Mouse (Mus musculus): ENCODE results near the gene Cacna2d3.

Cacna2d3 gene

GRCm38 (mm10) chr14:29721488-29722385, at the start of gene Cacna2d3:
Gene Cacna2d3 (minus strand): TSS chr14:29721864.
- peak; percentile 93 for DNase-seq

DNA sequence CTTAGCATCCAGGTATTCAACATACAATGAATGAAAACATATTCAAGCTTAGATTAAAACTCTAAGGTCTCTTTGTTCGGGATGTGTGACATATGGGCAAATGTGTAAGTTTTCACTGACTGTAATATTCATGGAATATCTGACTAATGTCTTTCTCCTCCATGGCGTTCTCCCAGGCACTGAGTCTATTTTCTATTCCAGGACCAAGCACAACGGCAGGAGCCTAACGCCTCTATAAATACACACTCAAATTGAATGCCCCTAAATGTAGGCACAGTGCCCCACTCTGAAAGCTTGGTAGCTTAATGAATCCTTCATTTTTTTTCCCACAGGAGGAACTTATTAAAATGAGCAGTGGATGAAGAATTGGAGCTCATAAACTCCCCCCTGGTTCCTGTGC, 47.8 kb upstream of the Cacna2d3 start:
- DNase-seq: peak; percentile 61

GRCm38 (mm10) chr14:29752876-29753275, 31.2 kb upstream of the Cacna2d3 start:
- peak; percentile 39 for DNase-seq

- peak; percentile 77 for DNase-seq
These were observed 17.1 kb upstream of the Cacna2d3 start for GRCm38 (mm10) chr14:29738751-29739150.

DNA sequence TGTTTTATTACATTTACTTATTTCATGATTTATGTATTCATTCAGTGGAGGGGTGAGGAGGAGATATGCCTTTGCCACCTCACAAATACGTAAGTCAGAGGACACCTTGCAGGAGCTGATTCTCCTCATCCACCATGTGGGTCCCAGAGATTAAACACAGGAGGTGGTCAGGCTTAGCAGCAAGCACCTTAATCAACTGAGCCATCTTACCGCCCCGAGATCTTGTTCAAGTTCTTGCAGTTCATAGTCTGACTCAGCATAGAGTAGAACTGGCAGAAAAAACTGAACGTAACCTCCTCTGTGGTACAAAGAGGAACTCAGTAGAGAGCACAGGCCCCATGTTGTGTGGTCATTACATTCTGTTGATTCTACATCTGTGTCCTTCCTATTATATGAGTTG, 8.6 kb upstream of the Cacna2d3 start:
- peak; percentile 17 for DNase-seq

GRCm38 (mm10) chr14:29729009-29729408, 7.3 kb upstream of the Cacna2d3 start:
- DNase-seq: no peak

GRCm38 (mm10) chr14:29727596-29727995, 5.9 kb upstream of the Cacna2d3 start:
- peak; percentile 57 for DNase-seq

DNA sequence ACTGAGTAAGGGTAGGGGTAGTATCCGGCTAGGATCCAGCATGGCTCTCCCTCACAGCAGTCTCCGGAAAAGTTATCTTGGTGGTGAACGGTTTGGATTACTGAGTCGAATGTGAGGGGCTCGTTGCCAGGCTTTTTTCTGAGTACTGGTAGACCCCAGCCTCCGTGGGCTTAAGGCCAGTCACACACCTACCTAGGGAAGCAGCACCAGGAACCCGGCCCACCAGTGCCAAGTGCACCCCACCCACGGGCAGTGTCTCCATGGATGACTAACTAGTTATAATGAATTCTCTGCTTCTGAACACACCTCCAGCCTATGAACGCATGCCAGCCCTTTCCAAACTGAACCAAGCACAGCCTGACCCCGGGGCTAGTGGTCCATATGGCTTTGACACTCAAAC, 1.6 kb upstream of the Cacna2d3 start:
- DNase-seq: no peak

DNA sequence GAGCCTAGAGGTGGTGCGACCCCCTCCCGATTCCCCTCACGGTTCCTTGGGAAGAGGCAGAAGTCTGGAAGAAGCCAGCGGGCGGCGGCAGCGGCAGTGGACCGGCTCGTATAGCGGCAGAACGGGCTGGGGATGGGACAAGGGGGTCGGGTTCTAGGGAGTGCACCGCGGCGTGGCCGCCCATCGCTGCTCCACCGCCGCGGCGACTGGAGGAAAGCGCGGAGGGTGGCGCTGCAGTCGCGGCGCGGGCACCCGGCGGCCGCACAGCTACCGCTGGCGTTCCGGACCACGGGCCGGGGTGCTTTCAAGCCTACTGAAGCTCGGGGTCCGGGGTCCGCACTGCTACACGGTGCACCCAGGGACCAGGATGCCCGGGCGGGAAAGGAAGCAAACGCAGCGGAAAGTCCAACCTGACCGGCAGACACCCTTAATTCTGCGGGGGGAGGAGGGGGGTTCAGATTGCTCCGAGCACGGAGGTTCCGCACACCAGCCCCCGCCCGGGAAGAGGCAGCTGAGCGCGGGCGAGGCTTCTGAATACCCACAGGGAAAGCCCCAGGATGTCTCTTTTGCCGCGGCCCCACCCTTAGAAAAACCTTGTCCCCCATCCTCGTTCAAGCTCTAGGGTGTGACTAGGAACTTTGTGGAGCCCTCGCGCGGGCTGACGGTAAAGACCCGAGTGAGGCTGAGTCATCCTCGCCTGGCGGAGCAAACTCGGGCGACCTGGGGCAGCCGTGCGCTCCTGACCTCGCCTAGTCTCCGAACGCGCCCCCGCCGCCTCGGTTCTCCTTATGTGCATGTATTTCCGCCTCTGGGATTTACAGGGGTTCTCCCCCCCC, 940 bp upstream of the Cacna2d3 start:
- DNase-seq: peak; percentile 86

- DNase-seq: no peak
These were observed 555 bp downstream of the Cacna2d3 start for GRCm38 (mm10) chr14:29721131-29721487.

DNA sequence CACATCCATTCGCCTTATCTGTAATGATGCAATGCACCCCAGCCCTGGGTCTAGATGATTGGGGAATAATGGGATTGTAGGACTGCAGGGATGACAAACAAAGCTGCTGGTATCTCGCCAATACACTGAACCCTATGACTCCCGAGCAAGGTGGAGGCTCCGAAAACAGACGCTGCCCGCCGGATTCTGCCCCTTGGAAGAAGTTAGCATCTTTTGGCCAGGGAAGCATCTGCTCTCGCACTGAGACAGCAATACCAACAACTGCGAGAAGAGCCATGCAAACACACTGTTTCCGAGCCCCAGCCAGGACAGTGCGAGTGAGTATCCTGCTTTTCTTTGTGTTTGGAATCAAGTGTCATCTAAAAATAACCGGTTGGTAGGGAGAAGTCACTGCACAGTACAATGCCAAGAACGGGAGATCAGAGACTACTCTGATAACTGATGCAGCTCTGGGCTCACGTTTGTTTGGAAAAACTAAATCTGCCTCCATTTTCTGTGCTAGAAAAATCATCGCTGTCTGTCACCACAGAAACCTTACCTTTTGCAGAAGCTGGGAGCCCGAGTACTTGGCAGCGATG, 1.2 kb downstream of the Cacna2d3 start:
- DNase-seq: peak; percentile 52

GRCm38 (mm10) chr14:29712621-29713020, 9.0 kb downstream of the Cacna2d3 start:
- peak; percentile 46 for DNase-seq

DNA sequence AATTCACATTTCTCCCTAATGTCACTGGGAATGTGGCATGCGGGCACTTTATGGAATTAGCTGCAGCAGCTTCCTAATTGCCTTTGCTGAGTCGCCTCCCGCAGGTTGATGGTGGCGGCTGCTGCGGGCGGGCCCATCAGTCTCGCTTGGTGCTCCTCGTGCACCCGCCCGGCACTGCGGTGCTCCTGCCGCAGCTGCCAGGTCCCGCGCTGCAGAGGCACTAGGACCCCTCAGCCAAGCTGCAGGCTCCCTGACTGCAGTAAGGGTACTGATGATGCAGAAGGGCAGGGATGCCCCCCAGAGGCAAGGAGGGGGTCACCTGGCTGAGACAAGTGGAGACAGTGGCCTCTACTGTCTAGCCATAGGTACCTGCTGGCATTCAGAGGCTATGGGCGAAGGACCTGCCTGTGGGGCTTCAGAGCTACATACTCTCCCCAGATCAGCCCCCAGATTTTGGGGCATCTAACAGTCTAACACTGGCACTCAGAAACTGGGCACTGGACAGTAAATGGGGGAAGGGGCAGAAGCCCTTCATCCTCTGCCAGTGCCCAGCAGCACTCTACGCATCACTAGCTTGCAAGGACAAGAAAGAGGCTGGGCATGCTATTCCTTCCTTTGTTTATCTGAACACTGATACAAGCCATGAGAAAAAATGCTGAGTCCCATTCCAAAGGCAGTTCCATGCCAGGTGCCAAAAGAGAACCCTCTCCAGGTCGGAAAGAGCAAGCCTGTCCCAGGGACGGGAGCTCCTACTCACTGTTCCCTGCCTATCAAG, 13.9 kb downstream of the Cacna2d3 start:
- DNase-seq: no peak

DNA sequence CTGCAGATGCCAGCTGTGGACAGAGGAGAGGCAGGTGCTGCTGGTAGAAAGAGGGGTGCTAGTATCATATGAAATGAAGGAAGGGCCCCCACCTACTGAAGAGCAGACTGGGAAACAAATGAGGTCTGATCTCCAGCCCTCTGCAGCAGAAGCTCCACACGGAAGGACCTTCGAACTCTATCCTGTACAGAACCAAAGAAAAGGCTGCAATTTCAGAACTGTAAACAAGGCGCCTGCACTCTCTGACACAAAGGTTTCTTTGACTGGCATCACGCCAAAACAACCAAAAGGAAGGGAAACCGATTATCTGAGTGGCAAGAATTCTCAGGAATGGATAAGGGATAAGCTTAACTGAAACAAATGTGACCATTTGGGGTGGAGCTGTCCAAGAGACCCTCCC, 18.9 kb downstream of the Cacna2d3 start:
- DNase-seq: no peak

DNA sequence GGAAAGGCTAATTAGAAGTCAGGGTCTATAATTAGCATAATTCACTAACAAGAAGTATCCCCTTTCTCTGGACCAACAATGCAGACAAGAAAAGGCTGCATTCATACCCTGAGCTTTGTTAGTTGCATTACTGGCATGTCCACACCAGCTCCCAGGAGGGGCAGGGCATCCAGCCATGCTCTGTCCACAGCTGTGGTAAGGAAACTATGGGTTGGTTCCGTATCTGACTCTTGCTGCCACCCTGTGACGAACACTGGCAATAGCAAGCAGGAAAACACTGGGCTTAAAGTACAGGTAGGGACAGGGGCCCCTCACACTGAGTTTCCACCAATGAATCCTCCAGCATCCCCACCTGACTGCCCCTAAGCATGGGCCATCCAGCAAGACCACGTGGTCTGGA, 25.5 kb downstream of the Cacna2d3 start:
- no peak for DNase-seq

DNA sequence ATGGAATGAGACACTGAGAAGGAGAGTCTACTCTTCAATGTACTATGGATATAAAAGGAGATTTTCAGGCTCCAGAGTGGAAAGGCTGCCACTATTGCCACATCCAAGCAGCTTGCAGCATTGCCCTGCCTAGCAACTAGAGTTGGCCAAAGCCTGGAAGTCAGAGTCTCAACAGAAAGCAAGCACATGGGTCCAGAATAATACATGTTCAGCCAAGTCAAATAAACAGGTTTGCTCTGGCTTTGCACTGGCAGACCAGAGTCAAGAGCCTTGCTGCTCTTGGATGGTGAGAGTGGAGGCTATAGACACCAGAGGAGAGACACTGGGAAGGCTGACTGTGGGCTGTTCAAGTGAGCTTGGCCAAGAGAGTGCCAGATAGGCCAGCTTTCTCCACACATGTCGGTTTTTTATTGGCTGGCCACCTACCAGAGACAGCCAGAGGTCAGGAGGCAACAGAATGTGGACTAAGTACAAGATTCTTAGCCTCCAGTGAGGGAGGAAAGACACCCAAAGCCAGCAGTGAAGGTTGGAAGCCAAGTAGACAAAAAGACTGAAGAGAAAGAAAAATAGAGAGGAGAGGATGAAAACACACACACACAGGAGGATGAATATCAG, 49.1 kb downstream of the Cacna2d3 start:
- peak; percentile 93 for DNase-seq

DNA sequence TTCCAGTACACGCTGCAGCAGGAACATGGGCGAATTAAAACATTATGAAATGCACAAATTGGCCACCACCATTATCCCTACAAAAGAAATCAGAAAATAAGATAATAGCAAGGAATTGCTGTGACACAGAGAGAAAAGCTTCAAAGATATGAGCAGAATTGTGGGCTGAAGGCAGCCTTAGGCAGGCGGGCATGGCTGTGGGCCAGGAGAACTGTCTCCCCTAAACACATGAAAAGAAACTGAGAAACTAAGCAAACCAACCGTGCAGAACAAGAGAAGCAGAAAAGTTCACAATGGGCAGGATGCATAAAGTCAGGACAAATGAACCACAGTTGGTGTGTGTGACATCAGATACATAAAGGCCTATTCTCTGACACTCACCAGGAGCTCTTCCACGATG, 51.8 kb downstream of the Cacna2d3 start:
- no peak for DNase-seq

DNA sequence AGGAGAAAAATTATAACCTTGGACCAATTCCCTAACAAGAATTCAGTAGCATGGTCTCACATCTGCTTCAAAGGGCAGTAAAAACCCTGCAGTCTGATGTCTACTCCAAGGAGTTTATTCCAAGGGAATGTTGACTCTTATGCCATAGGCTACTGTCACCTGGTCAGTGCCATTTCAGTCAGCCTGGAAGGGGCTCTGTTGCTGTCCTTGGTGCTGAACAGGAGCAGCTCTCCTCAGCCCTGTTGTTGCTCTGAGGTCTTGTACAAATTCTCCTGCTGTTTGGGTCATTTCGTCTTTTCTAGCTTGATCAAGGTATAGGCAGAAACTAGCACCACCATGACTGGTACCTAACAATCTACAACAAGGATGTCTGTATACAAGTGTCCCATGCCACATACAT, 64.7 kb downstream of the Cacna2d3 start:
- no peak for DNase-seq

DNA sequence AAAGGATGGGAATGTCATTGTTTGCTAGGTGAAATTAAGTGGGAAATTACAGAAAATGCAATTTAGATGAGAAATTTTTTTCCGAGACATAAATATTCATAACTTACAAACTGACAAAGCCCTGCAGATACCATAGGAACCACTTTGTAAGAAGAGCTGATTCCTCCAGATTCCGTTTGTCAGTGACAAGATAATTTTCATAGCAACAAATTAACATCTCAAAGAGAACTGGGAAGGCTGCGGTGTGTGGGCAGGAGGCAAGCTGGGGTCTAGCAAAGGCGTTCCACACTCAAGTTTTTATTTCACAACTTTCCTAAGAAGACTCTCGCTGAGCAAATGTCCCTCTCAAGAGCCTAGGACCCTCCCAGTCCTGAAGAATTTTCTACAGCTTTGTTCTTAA, 71.1 kb downstream of the Cacna2d3 start:
- DNase-seq: no peak

DNA sequence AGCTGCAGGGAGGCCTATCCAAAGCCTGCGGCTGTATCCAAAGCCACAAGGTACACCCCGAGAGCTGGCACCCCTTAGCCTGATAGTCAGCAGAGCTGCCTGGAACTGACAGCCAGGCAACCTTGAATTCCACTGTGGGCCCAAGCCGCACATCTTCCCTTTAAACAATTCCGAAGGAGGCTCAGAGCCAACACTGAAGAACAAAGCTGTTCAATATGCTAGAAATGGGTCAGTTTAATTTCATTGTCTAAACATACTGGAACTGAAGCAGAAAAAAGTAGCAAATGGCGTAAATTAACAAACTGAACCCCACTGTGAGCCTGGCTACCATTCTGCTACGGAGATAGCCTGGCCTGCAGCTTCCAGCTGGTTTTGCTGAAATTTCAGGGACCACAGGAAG, 72.9 kb downstream of the Cacna2d3 start:
- DNase-seq: no peak

DNA sequence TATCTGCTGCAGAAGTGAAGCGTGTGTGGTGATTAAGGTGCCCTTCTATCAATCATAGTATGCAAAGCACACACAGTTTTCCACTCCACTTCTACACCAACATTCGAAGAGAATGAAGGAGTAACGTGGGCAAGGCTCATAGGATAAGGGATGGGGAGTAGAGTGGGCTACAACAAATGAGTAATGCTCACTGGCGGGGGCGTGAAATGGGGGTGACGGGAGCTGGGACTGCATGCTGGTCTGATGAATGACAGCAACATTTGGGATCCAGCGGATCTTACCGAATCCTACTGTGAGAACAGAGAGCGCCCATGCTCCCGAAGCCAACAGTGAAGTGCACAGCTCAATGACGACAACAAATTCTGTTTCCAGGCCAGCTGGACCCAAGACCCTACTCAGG, 76.2 kb downstream of the Cacna2d3 start:
- DNase-seq: peak; percentile 35

GRCm38 (mm10) chr14:29643217-29643616, 78.4 kb downstream of the Cacna2d3 start:
- DNase-seq: no peak
